Mouse (Mus musculus) erythroblast, embryonic 14.5 days (primary cell): Measurements from ENCODE around the gene Lpin1. TPM values are rescaled to one million over a fixed set of nuclear protein-coding genes. Genes with fewer than 3 reads are reported as not detected.

Source experiments
- H3K27me3 ChIP-seq: 2 replicates; pipeline ENCODE4 v1.6.1; 2012; ENCODE audit warnings: inconsistent platforms; ENCODE audit not compliant: control insufficient read depth
- H3K36me3 ChIP-seq: 2 replicates; pipeline ENCODE4 v1.6.1; 2012; ENCODE audit warnings: mild to moderate bottlenecking, inconsistent platforms; ENCODE audit not compliant: control insufficient read depth
- H3K4me1 ChIP-seq: 2 replicates; pipeline ENCODE4 v1.6.1; 2012; ENCODE audit warnings: inconsistent platforms; ENCODE audit not compliant: control insufficient read depth
- H3K4me3 ChIP-seq: replicated peaks from 2 replicates; pipeline ENCODE3; 2012; ENCODE audit warnings: moderate library complexity, mild to moderate bottlenecking, inconsistent platforms
- H3K9me3 ChIP-seq: 2 replicates; pipeline ENCODE4 v1.6.1; 2012; ENCODE audit warnings: low read length, inconsistent platforms, mixed read lengths; ENCODE audit not compliant: control insufficient read depth
- GATA1 ChIP-seq: IDR thresholded peaks from 2 replicates; pipeline ENCODE4 v1.6.1; 2012; ENCODE audit warnings: low read length, inconsistent platforms, mixed read lengths
- TAL1 ChIP-seq: IDR thresholded peaks from 3 replicates; pipeline ENCODE4 v1.6.1; 2012; ENCODE audit warnings: low read length, inconsistent platforms, mixed read lengths
- polyA plus RNA-seq: library from polyadenylated mRNA; stranded (reverse); fragments of >175 nt; gene quantifications from 2 replicates; pipeline ENCODE4 v1.2.3, GENCODE M21; 2012

Lpin1 gene
- polyA plus RNA-seq, 1 experiment: 0.03 TPM

- H3K4me1 ChIP-seq: no peaks in the 10 kb centered on the region
- TF ChIP-seq TAL1 (no peak), GATA1 (no peak)
- H3K27me3 ChIP-seq: no peaks in the 10 kb centered on the region
- peaks cover 44% of the 10 kb centered on the region for H3K36me3 ChIP-seq
- no peak overlapping the region for H3K4me3 ChIP-seq
- H3K9me3 ChIP-seq: no peaks in the 10 kb centered on the region
These were observed 61.9 kb downstream of the Lpin1 start for GRCm38 (mm10) chr12:16548824-16549375.

- H3K36me3 ChIP-seq: peaks cover 43% of the 10 kb centered on the region
- no peaks in the 10 kb centered on the region for H3K4me1 ChIP-seq
- no peaks in the 10 kb centered on the region for H3K9me3 ChIP-seq
- H3K4me3 ChIP-seq: no peak overlapping the region
- H3K27me3 ChIP-seq: no peaks in the 10 kb centered on the region
- no peak for TF ChIP-seq TAL1
- TF ChIP-seq GATA1: no peak
These were observed 69.2 kb downstream of the Lpin1 start for GRCm38 (mm10) chr12:16541606-16542005.

GRCm38 (mm10) chr12:16540712-16541111 is 70.1 kb downstream of the Lpin1 start:
- Histone ChIP-seq H3K9me3 (no peaks in the 10 kb centered on the region), H3K36me3 (peaks cover 34% of the 10 kb centered on the region), H3K27me3 (no peaks in the 10 kb centered on the region), H3K4me1 (no peaks in the 10 kb centered on the region), H3K4me3 (no peak overlapping the region)
- TF ChIP-seq TAL1 (no peak), GATA1 (no peak)

- TF ChIP-seq TAL1 (no peak), GATA1 (no peak)
- no peak overlapping the region for H3K4me3 ChIP-seq
- no peaks in the 10 kb centered on the region for H3K27me3 ChIP-seq
- H3K36me3 ChIP-seq: peaks cover 34% of the 10 kb centered on the region
- no peaks in the 10 kb centered on the region for H3K4me1 ChIP-seq
- H3K9me3 ChIP-seq: no peaks in the 10 kb centered on the region
These were observed 70.7 kb downstream of the Lpin1 start for GRCm38 (mm10) chr12:16539965-16540661.

- peaks cover 8% of the 10 kb centered on the region for H3K36me3 ChIP-seq
- no peak overlapping the region for H3K4me3 ChIP-seq
- H3K27me3 ChIP-seq: no peaks in the 10 kb centered on the region
- H3K9me3 ChIP-seq: no peaks in the 10 kb centered on the region
- TF ChIP-seq GATA1: no peak
- no peak for TF ChIP-seq TAL1
- no peaks in the 10 kb centered on the region for H3K4me1 ChIP-seq
These were observed 77.4 kb downstream of the Lpin1 start for GRCm38 (mm10) chr12:16533331-16533828.

- H3K4me1 ChIP-seq: no peaks in the 10 kb centered on the region
- no peaks in the 10 kb centered on the region for H3K9me3 ChIP-seq
- H3K27me3 ChIP-seq: no peaks in the 10 kb centered on the region
- peaks cover 3% of the 10 kb centered on the region; the same call in 1 of the 2 replicates for H3K36me3 ChIP-seq
- TF ChIP-seq GATA1: no peak
- TF ChIP-seq TAL1: no peak
- H3K4me3 ChIP-seq: no peak overlapping the region
These were observed 77.9 kb downstream of the Lpin1 start for GRCm38 (mm10) chr12:16532860-16533230.

- Histone ChIP-seq H3K27me3 (no peaks in the 10 kb centered on the region), H3K4me3 (no peak overlapping the region), H3K36me3 (no peaks in the 10 kb centered on the region), H3K4me1 (no peaks in the 10 kb centered on the region), H3K9me3 (no peaks in the 10 kb centered on the region)
- TF ChIP-seq TAL1 (no peak), GATA1 (no peak)
These were observed 78.6 kb downstream of the Lpin1 start for GRCm38 (mm10) chr12:16531956-16532859.

- no peak overlapping the region for H3K4me3 ChIP-seq
- no peaks in the 10 kb centered on the region for H3K4me1 ChIP-seq
- TF ChIP-seq GATA1 (no peak), TAL1 (no peak)
- H3K9me3 ChIP-seq: no peaks in the 10 kb centered on the region
- no peaks in the 10 kb centered on the region for H3K27me3 ChIP-seq
- H3K36me3 ChIP-seq: no peaks in the 10 kb centered on the region
These were observed 82.1 kb downstream of the Lpin1 start for GRCm38 (mm10) chr12:16528650-16529049.

- Histone ChIP-seq H3K36me3 (no peaks in the 10 kb centered on the region), H3K27me3 (no peaks in the 10 kb centered on the region), H3K4me1 (no peaks in the 10 kb centered on the region), H3K9me3 (no peaks in the 10 kb centered on the region), H3K4me3 (no peak overlapping the region)
- TF ChIP-seq TAL1: no peak
- TF ChIP-seq GATA1: no peak
These were observed 82.8 kb downstream of the Lpin1 start for GRCm38 (mm10) chr12:16527941-16528340.
